In the genomic region with DNA sequence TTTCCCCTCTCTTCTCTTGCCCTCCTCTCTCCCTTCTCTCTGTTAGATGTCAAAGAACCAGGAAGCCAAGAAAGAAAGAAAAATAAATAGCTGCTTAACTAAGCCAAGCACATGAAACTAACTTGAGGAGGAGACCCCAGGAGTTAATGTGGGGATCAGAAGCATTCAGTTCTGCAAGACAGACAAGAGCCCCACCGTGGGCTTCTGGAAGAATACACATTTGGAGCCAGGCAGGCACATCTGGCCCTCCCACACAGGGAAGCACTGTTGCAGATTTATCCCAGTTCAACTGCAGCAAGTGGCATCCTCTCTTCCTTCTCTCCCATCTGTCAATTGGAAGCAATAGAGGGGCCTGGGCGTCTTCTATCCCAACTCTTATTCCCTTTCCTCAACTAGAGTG, we compare ENCODE assay signal across 27 mouse cellular contexts.
"Had no signal": no experiment of that assay in that cellular context is flagged by ENCODE, and none has a peak within 500 bp of the region (broad histone marks: within the 10 kb centered on the region; RNA-seq: fewer than 3 reads in every experiment).

No protein-coding gene starts in this region.

- H3K4me3 ChIP-seq: gastrocnemius, adult 2 months; heart, adult 2 months; heart, embryonic 12.5 days; hindbrain, embryonic 10.5 days; hindbrain, embryonic 12.5 days; intestine, embryonic 15.5 days; layer of hippocampus, adult 2 months; left cerebral cortex, adult 2 months; limb, embryonic 10.5 days; limb, embryonic 12.5 days; liver, embryonic 13.5 days; liver, embryonic 15.5 days had no signal

- H3K27me3 ChIP-seq: intestine, embryonic 15.5 days; liver, embryonic 13.5 days had no signal

- H3K27ac ChIP-seq: gastrocnemius, adult 2 months; heart, adult 2 months; hindbrain, embryonic 10.5 days; hindbrain, embryonic 12.5 days; hindbrain, embryonic 14.5 days; intestine, embryonic 15.5 days; kidney, postnatal 0 days; layer of hippocampus, adult 2 months; left cerebral cortex, adult 2 months; limb, embryonic 10.5 days; limb, embryonic 12.5 days; liver, embryonic 13.5 days; liver, embryonic 15.5 days had no signal

- H3K36me3 ChIP-seq: heart, embryonic 12.5 days; hindbrain, embryonic 10.5 days; hindbrain, embryonic 12.5 days; intestine, embryonic 15.5 days; limb, embryonic 10.5 days; limb, embryonic 12.5 days; liver, embryonic 13.5 days; liver, embryonic 15.5 days had no signal

- H3K9me3 ChIP-seq: heart, embryonic 12.5 days; hindbrain, embryonic 10.5 days; hindbrain, embryonic 12.5 days; intestine, embryonic 15.5 days; limb, embryonic 10.5 days; limb, embryonic 12.5 days; liver, embryonic 13.5 days; liver, embryonic 15.5 days had no signal

- H3K4me2 ChIP-seq: heart, embryonic 12.5 days; hindbrain, embryonic 12.5 days; hindbrain, embryonic 14.5 days; intestine, embryonic 15.5 days; limb, embryonic 12.5 days; liver, embryonic 11.5 days; liver, embryonic 13.5 days; liver, embryonic 15.5 days had no signal

- ATAC-seq: hindbrain, embryonic 16.5 days; inflammation-experienced regulatory T-cells, adult 6 months; intestine, embryonic 15.5 days; intestine, postnatal 0 days had no signal

- H3K9ac ChIP-seq: heart, embryonic 12.5 days; hindbrain, embryonic 12.5 days; hindbrain, embryonic 14.5 days; intestine, embryonic 15.5 days; limb, embryonic 12.5 days; liver, embryonic 13.5 days; liver, embryonic 15.5 days had no signal

- DNase-seq: gastrocnemius, adult 2 months; gastrocnemius, postnatal 10 days; gastrocnemius, postnatal 25 days; heart, adult 2 months; heart, postnatal 10 days; heart, postnatal 4 days; kidney, adult 2 months; kidney, adult 9 months; kidney, postnatal 25 days; kidney, postnatal 4 days; liver; liver, embryonic 13.5 days had no signal
